Mouse (Mus musculus) ovary, adult 18-20 months (tissue): ENCODE data around the gene Atp5g1.

ENCODE experiments used
- DNase-seq: peaks from one replicate; pipeline ENCODE4 v3.0.0; 2022; ENCODE audit warnings: low spot score, mixed read lengths

The Atp5g1 gene

DNA sequence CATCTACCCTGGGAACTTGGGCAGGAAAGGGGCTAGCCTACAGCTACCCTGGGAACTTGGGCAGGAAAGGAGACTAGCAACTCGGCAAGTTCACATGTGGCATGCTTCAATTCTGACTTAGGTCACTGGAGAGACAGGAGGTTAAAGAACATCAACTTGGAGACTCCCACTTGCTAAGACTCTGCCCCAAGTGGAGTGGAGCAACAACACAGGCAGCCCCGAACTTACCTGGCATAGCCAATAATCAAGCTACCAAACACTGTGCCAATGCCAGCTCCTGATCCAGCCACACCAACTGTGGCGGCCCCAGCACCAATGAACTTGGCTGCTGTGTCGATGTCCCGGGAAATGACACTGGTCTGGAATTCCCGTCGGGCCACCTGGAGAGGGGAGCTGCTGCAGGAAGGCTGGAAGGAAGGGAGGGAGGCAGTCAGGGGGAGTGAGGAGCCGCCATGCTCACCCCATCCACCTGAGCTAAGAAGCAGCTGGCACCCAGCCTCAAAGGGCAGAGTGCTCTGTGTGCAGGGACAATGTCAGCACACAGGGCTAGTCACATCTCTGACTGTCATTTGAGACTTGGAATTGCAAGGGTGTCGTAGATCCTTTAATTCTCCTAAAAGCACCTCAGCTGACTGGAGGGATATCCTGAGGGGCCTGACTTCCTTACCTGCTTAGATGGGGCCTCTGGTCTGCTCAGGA, 2.0 kb downstream of the Atp5g1 start:
- no peak for DNase-seq

- DNase-seq = no peak
Measured at GRCm38 (mm10) chr11:96071013-96071412, 4.5 kb downstream of the Atp5g1 start.

DNA sequence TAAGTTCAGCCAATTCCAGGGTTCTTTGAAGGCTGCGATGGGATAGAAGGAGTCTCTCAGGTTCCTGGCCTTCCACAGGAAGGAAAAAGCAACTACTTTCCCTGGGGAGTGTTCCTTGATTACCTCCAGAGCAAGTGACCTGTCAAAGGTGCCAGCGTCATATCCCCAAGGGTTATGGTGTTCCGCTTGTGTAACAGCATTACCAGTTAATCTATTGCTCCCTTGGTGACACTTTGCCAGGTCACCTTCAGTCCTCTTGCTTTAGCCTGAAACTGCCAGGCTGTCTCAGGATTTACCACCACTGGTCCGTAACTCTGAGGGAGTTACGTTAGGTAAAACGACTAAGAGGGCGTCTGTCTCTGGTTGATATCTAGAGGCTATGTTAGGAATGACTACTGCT, 5.1 kb downstream of the Atp5g1 start:
- DNase-seq = no peak

GRCm38 (mm10) chr11:96068231-96068630, 7.2 kb downstream of the Atp5g1 start:
- no peak for DNase-seq

- DNase-seq = peak; percentile 96
Measured at GRCm38 (mm10) chr11:96065215-96065911, 10.1 kb downstream of the Atp5g1 start, which contains the start of gene Ube2z. Ube2z (minus strand) TSS chr11:96065388.

- no peak for DNase-seq
Measured at GRCm38 (mm10) chr11:96064521-96065214, 10.8 kb downstream of the Atp5g1 start.

DNA sequence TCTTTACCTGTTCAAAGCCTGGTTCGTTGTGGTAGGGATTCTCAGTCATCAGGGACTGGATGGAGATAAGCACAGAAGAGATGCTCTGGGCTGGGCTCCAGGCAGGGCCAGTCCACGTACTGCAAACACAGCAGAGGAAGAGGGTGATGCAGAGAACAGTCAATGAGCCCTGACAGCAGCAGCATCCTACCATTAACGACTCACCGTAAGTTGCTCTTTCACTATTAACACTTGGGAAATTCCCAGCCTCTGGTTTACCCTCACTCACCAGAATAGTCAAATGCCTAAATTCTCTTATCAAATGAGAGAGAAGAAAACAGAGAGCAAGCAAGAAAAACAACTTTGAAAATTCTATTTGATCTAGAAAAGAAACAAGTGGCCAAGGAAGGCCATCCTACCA, 17.2 kb downstream of the Atp5g1 start:
- no peak for DNase-seq

- no peak for DNase-seq
Measured at GRCm38 (mm10) chr11:96050854-96051253, 24.6 kb downstream of the Atp5g1 start.

- DNase-seq = no peak
Measured at GRCm38 (mm10) chr11:96049939-96050338, 25.5 kb downstream of the Atp5g1 start.

DNA sequence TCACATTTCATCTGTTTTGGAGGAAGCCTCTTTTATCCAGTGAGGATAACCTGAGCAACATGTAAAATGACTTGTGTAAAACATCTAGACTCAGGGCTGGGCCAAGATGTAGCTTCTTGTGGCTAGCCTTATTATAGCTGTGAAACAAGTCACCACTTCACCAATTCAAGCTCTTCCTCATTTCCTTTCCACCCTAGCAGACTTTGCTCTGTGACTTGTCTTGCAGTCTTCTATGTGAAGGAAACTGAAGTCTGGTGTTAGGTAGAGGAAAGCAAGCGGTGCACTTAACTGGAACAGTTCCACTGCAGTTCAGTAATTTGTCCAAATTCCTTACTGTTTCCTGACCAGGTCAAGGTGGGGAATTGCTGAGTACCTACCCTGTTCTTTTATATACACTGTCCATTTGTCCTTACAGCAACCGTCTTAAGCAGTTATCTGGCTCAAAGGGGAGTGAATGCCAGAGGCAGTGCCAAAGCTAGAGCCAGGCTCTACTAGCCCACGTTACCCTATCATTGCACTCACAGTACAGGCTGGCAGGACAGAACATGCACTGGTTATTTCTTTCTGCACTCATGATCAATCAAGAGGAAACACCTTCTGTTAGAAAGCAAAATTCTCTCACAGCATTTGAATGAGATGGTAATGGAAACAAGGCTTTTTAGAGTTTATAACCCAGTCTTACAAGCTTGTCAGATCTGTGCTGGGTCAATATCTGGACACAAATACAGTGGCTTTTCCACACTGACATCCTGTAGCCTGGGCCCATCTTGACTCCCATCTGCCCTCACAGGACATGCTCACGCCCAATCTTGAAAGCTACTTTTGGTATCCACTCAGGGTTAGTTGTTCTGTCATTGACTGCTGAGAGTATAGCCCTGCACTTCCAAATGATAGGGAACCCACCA, 27.7 kb downstream of the Atp5g1 start:
- no peak for DNase-seq

DNA sequence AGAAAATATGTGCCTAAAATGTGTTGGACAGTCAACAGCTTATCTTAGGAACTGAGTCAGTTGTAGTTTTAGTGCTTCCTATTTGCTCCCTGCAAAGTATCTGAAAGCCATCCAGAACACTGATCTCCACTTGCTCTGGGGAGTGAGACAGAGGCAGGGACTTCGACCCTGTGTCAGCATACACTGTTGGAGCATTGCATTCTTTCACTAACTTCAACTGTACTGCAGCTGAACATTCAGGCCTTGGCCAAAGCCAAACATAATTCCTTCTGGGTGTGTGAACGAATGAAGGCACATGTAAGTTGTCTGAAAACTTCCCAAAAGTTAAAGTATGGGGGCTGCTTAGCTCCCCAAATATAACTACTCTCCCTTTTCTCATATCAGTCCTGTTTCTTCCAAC, 28.7 kb downstream of the Atp5g1 start:
- no peak for DNase-seq

DNA sequence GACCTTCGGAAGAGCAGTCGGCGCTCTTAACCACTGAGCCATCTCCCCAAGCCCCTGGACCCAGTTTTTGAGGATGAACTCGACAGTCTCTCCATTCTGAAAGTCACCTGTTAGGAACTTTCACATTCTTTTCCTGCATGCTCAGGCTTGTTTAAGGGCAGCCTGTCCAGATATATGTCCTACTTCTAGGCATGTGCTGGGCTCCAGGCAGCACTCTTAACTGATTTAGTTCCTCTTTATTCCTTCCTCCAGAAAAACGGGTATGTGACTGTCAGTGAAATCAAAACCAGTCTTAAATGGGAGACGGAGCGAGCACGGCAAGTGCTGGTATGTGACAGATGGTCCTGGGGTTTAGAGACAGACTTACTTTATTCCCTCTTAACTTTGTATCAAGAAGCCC, 29.4 kb downstream of the Atp5g1 start:
- no peak for DNase-seq

DNA sequence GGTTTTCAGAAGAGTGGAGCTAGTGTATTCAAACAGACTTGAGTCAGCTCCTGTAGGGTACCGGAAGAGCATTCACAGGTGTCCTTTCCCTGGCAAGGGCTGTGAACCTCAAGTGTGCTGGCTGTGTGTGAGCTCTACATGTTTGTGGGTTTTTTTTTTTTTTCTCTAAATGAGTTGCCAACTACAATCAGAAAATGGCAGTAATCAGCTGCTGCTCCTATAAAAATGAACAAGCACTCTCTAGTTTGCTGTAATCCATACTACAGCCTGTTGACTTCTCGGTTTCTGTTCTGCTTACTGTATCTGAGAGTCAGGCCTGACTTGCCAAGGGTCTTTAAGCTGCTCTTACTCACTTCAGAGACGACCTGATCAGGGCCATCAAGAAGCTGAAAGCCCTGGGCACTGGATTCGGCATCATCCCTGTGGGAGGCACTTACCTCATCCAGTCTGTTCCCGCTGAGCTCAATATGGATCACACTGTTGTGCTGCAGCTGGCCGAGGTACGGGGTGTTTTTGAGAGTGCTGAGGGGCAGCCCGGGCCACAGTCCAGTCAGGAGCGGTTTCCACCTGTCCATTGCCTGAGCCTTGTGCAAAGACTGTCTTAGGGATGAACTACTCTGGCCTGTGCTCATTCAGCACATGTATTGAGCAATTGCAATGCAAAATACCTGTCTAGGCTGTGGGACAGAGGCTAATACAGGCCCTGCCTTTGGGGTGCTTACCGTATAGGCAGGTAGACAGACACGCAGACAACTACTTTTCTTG, 30.5 kb downstream of the Atp5g1 start:
- no peak for DNase-seq

- no peak for DNase-seq
Measured at GRCm38 (mm10) chr11:96038560-96038959, 36.9 kb downstream of the Atp5g1 start.

GRCm38 (mm10) chr11:96037499-96037898, 38.0 kb downstream of the Atp5g1 start:
- no peak for DNase-seq

- no peak for DNase-seq
Measured at GRCm38 (mm10) chr11:96035133-96035532, 40.3 kb downstream of the Atp5g1 start.

- DNase-seq = peak; percentile 82
Measured at GRCm38 (mm10) chr11:96034596-96035052, 40.8 kb downstream of the Atp5g1 start, which contains the start of gene Snf8. Snf8 (plus strand) TSS chr11:96034885.

- no peak for DNase-seq
Measured at GRCm38 (mm10) chr11:96034116-96034515, 41.4 kb downstream of the Atp5g1 start.

DNA sequence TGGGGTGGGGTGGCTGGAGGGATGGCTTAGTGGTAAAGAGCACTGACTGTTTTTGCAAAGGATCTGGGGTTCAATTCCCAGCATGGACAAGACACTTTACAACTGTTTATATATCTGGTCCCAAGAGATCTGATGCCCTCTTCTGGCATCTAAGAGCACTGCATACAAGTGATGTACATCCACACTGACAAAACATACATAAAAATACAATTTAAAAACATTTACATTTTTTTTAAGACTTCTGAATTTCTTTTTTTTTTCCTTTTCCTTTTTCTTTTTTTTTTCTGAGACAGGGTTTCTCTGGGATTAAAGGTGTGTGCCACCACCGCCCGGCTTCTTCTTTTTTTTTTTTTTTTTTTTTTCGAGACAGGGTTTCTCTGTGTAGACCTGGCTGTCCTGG, 42.2 kb downstream of the Atp5g1 start:
- no peak for DNase-seq

GRCm38 (mm10) chr11:96031701-96032100, 43.8 kb downstream of the Atp5g1 start:
- DNase-seq = no peak

GRCm38 (mm10) chr11:96030571-96030970, 44.9 kb downstream of the Atp5g1 start:
- no peak for DNase-seq
